Mouse (Mus musculus): ENCODE results near the gene BC025446. TPM values are rescaled to one million over a fixed set of nuclear protein-coding genes. Genes with fewer than 3 reads are reported as not detected.

BC025446 gene
- polyA plus RNA-seq (2014; fragmentation: Illumina TruSeq; extraction: RNeasy Lipid Tissue Mini Kit (QIAGEN cat#74804); ENCODE audit: low read depth, low replicate concordance), result 25.6 TPM

DNA sequence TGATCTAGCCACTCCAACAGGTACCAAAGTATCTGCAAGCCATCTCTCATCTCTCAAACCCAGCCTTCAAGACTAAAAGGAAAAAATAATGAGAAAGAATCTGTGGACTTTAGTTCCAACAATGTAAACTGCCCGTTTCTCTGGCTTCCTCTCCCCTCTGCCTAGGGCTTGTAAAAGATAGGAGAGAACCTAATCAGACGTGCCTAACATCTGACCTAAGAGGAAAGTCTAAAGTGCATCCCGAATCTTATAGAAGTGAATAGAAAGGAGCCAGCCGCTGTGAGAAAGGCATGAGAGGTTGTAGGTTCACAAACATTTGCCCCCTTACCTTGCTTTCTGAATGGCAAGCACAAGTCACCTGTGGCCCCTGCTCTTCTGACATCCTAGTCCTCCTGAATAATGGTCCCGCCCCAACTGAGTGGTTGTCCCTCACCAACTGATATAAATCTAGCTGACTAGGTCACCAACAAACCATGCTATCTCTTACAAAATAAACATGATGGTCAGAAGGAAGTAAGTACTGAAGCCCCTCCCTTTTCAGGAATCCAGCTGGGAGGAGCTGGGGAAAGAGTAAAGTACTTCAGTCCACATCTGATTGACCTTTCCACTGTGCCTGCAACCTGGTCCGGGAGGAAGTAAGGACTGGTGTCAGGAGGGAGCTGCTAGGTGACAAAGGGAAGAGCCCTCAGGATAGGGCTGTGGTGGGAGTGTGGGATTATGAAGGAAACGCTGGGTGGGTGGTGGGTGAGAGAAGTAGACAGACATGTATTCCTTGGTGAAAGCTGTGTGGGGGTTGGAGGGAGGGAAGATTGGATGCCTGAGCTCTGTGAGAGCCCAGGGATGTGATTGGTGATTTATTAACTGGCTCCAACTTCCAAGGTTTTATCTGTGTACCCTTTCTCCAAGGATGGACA, at the start of gene BC025446:
Gene BC025446, plus strand, starts transcription at position 599 of the 914 bp plus-strand sequence.

DNA sequence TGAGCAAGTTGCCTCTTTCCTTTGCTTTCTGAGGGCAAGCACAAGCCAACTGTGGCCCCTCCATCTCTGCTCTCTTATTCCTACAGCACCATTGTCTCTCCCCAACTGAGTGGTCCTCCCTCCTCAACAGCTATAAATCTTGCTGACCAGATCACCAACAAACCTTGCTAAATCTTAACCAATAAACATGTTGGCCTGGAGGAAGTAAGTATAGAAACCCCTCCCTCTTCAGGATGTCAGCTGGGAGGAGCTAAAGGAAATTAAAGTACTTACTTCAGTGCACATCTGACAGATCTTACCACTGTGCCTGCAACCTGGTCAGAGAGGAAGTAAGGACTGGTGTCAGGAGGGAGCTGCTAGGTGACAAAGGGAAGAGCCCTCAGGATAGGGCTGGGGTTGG, 51.9 kb downstream of the BC025446 start, which contains the start of gene Ly6f:
Gene Ly6f, plus strand, starts transcription at position 301 of the 400 bp plus-strand sequence.

Other genes with a start within 250 kb of the BC025446 start
- not detected for gene Ly6i, start 232.9 kb upstream of the BC025446 start, polyA plus RNA-seq (2014; fragmentation: Illumina TruSeq; extraction: RNeasy Lipid Tissue Mini Kit (QIAGEN cat#74804); ENCODE audit: low read depth, low replicate concordance)
- gene Ly6a, start 218.3 kb upstream of the BC025446 start, polyA plus RNA-seq (2014; fragmentation: Illumina TruSeq; extraction: RNeasy Lipid Tissue Mini Kit (QIAGEN cat#74804); ENCODE audit: low read depth, low replicate concordance), result 326 TPM
- 30.2 TPM for gene Ly6c1, start 167.5 kb upstream of the BC025446 start, polyA plus RNA-seq (2014; fragmentation: Illumina TruSeq; extraction: RNeasy Lipid Tissue Mini Kit (QIAGEN cat#74804); ENCODE audit: low read depth, low replicate concordance)
- 19.3 TPM for gene Ly6c2, start 104.4 kb upstream of the BC025446 start, polyA plus RNA-seq (2014; fragmentation: Illumina TruSeq; extraction: RNeasy Lipid Tissue Mini Kit (QIAGEN cat#74804); ENCODE audit: low read depth, low replicate concordance)
- 102 TPM for gene Ly6g, start 61.1 kb upstream of the BC025446 start, polyA plus RNA-seq (2014; fragmentation: Illumina TruSeq; extraction: RNeasy Lipid Tissue Mini Kit (QIAGEN cat#74804); ENCODE audit: low read depth, low replicate concordance)
- gene Ly6f, start 52.0 kb downstream of the BC025446 start, polyA plus RNA-seq (2014; fragmentation: Illumina TruSeq; extraction: RNeasy Lipid Tissue Mini Kit (QIAGEN cat#74804); ENCODE audit: low read depth, low replicate concordance), result not detected

Data from sigmoid colon, adult 10 weeks (tissue).